Mouse (Mus musculus) liver, postnatal 0 days (tissue): ENCODE data around the gene Gm4553. TPM values are rescaled to one million over a fixed set of nuclear protein-coding genes. Genes with fewer than 3 reads are reported as not detected.
"Not testable (repeated sequence)": the region's sequence is repeated elsewhere in the genome, so short reads cannot be mapped to it uniquely, and the experiment has no call there.

Source experiments
- ATAC-seq: fragments of 200-750 bp; cut with Nextera tagmentation; 2 replicates; pipeline ENCODE4 v1.8.0; 2017; ENCODE audit warnings: mild to moderate bottlenecking, moderate library complexity
- DNase-seq: peaks from one replicate; pipeline ENCODE4 v3.0.0-alpha.2; 2016
- H3K27ac ChIP-seq: fragments of 300-500 bp; sonication (generic); 2 replicates; pipeline ENCODE4 v1.5.1; 2014; ENCODE audit warnings: antibody characterized with exemption, moderate library complexity, mild to moderate bottlenecking, low read depth
- H3K27me3 ChIP-seq: fragments of 300-500 bp; sonication (generic); 2 replicates; pipeline ENCODE4 v1.6.1; 2014; ENCODE audit warnings: low read length, control low read depth, mixed read lengths; ENCODE audit not compliant: insufficient read depth
- H3K36me3 ChIP-seq: fragments of 300-500 bp; sonication (generic); replicated peaks from 2 replicates; pipeline ENCODE4 v1.6.1; 2014; ENCODE audit warnings: mild to moderate bottlenecking, control low read depth, low read length, moderate library complexity, mixed read lengths; ENCODE audit not compliant: insufficient read depth
- H3K4me1 ChIP-seq: fragments of 300-500 bp; sonication (generic); 2 replicates; pipeline ENCODE4 v1.6.1; 2014; ENCODE audit warnings: antibody characterized with exemption, mild to moderate bottlenecking, control low read depth; ENCODE audit not compliant: insufficient read depth
- H3K4me2 ChIP-seq: fragments of 300-500 bp; sonication (generic); 2 replicates; pipeline ENCODE4 v1.6.1; 2014; ENCODE audit warnings: low read depth, mild to moderate bottlenecking, low read length, moderate library complexity, mixed read lengths
- H3K4me3 ChIP-seq: fragments of 300-500 bp; sonication (generic); 2 replicates; pipeline ENCODE4 v1.5.1; 2014; ENCODE audit warnings: low read depth, low read length
- H3K9ac ChIP-seq: fragments of 300-500 bp; sonication (generic); replicated peaks from 2 replicates; pipeline ENCODE4 v1.6.1; 2014; ENCODE audit warnings: mild to moderate bottlenecking, moderate library complexity
- H3K9me3 ChIP-seq: fragments of 300-500 bp; sonication (generic); 2 replicates; pipeline ENCODE4 v1.6.1; 2016; ENCODE audit warnings: mild to moderate bottlenecking, control low read depth, low read length, mixed read lengths
- CTCF ChIP-seq: sonication (generic); IDR thresholded peaks from 2 replicates; pipeline ENCODE4 v1.5.1; 2016; ENCODE audit warnings: antibody characterized with exemption, low read depth
- EP300 ChIP-seq: IDR thresholded peaks from 2 replicates; pipeline ENCODE4 v1.6.1; 2016; ENCODE audit warnings: antibody characterized with exemption, low read depth, mild to moderate bottlenecking
- WGBS: fragments of 180-500 bp; shearing (Covaris S2); extraction: QIAGEN DNeasy Blood & Tissue Kit; methylation state at CpG from one replicate; pipeline ENCODE4 v1.1.7; 2014; ENCODE audit not compliant: insufficient replicate concordance; 5-methylcytosine and 5-hydroxymethylcytosine counted together
- polyA plus RNA-seq: library from polyadenylated mRNA; unstranded; fragments of >200 nt; fragmentation: Nextera tagmentation; extraction: Ambion mirVana; gene quantifications from 2 replicates; pipeline ENCODE4 v1.2.1, GENCODE M21; 2015

The Gm4553 gene
- polyA plus RNA-seq = not detected in 2 replicates

DNA sequence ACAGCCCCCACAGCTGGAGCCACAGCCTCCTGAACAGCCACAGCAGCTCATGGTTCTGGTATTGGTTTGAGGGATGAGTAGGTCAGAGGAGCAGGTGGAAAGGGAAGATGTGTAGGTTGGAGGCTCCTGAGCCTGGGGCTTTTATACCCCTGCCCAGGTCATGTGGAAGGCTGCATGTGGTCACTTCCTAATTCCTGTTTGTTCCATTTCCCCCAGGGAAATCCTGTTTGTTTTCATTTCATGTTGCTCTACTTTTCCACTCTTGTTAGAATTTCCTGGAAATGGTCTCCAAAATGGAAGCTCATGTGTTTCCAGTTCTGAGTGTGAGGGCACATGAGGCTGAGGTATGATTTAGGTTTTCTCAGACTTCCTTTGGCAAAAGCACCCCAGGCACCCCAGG is at the start of gene Gm4553:
Gene Gm4553, minus strand, starts transcription at position 101 of the 400 bp plus-strand sequence.
- not testable (repeated sequence) for ATAC-seq, DNase-seq, H3K36me3 ChIP-seq

DNA sequence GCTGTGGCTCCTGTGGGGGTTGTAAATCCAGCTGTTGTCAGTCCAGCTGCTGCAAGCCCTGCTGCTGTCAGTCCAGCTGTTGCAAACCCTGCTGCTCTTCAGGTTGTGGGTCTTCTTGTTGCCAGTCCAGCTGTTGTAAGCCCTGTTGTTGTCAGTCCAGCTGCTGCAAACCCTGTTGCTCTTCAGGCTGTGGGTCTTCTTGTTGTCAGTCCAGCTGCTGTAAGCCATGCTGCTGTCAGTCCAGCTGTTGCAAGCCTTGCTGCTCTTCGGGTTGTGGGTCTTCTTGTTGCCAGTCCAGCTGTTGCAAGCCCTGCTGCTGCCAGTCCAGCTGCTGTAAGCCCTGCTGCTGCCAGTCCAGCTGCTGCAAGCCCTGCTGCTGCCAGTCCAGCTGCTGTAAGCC is 46.6 kb upstream of the Gm4553 start:
- 57% methylated on average over 1 of the region's 1 CpGs for WGBS
- H3K36me3 ChIP-seq, ATAC-seq: not testable (repeated sequence)

More for the DNA sequence above, at the start of gene Gm4553:
- H3K4me2 ChIP-seq, H3K9me3 ChIP-seq, H3K27me3 ChIP-seq, H3K27ac ChIP-seq, H3K4me1 ChIP-seq, H3K4me3 ChIP-seq, H3K9ac ChIP-seq: not testable (repeated sequence)

GRCm38 (mm10) chr7:142211559-142211958 is 46.0 kb upstream of the Gm4553 start, which contains the start of gene Gm7579:
Gene Gm7579 (plus strand): TSS chr7:142211859.
- TF ChIP-seq CTCF = no peak
- ATAC-seq = no peak
- no peaks in the 10 kb centered on the region for H3K4me1 ChIP-seq
- 56% methylated on average over 1 of the region's 1 CpGs for WGBS
- no peaks in the 10 kb centered on the region for H3K36me3 ChIP-seq
- H3K27me3 ChIP-seq = no peaks in the 10 kb centered on the region
- H3K4me3 ChIP-seq = no peak within 1 kb of the TSS
- H3K4me2 ChIP-seq = no peak within 1 kb of the TSS
- no peaks in the 10 kb centered on the region for H3K9me3 ChIP-seq
- no peak for DNase-seq
- H3K9ac ChIP-seq = no peak within 1 kb of the TSS
- no peak within 1 kb of the TSS for H3K27ac ChIP-seq

More for the DNA sequence above, 46.6 kb upstream of the Gm4553 start:
- H3K4me3 ChIP-seq, H3K9me3 ChIP-seq, H3K4me2 ChIP-seq, H3K27ac ChIP-seq, DNase-seq, H3K4me1 ChIP-seq, H3K9ac ChIP-seq, H3K27me3 ChIP-seq: not testable (repeated sequence)

DNA sequence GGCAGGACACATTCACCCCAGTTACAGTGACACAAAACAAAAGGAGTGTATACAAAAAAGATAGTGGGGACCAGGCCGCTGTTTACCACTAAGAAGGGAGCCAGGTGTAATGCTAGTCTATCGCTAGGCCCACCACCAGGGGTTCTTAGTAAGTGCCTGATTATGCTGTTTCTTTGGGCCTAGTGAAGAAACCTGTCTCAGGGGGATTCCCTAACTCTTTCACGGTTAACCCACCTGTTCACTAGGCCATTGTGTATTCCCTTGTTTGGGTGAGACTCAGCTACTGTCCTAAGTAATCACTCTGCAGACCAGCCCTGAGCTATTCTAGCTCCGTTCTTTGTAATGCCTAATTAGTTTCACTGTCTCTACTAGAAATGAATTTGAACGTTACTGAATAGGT is 41.4 kb upstream of the Gm4553 start:
- not testable (repeated sequence) for H3K27ac ChIP-seq, DNase-seq, H3K36me3 ChIP-seq, H3K4me2 ChIP-seq, H3K9ac ChIP-seq, H3K4me1 ChIP-seq, H3K9me3 ChIP-seq, H3K4me3 ChIP-seq, H3K27me3 ChIP-seq, ATAC-seq
- WGBS = 79% methylated on average over 5 of the region's 5 CpGs

GRCm38 (mm10) chr7:142205488-142205887 is 39.9 kb upstream of the Gm4553 start:
- Histone ChIP-seq H3K27ac (no peak overlapping the region), H3K9me3 (no peaks in the 10 kb centered on the region), H3K9ac (no peak overlapping the region), H3K36me3 (no peaks in the 10 kb centered on the region), H3K4me2 (no peak overlapping the region), H3K4me3 (no peak overlapping the region), H3K27me3 (no peaks in the 10 kb centered on the region), H3K4me1 (no peaks in the 10 kb centered on the region)
- TF ChIP-seq CTCF = no peak
- TF ChIP-seq EP300 = no peak
- no peak for ATAC-seq
- no peak for DNase-seq

GRCm38 (mm10) chr7:142201064-142201463 is 35.5 kb upstream of the Gm4553 start, which contains the start of gene Krtap5-3:
Gene Krtap5-3 (plus strand): TSS chr7:142201364.
- DNase-seq (no peak), ATAC-seq (no peak)
- Histone ChIP-seq H3K4me2 (no peak within 1 kb of the TSS), H3K27ac (no peak within 1 kb of the TSS), H3K9ac (no peak within 1 kb of the TSS), H3K36me3 (no peaks in the 10 kb centered on the region), H3K27me3 (no peaks in the 10 kb centered on the region), H3K9me3 (no peaks in the 10 kb centered on the region), H3K4me1 (no peaks in the 10 kb centered on the region), H3K4me3 (no peak within 1 kb of the TSS)
- 38% methylated on average over 1 of the region's 1 CpGs for WGBS
- no peak for TF ChIP-seq CTCF
- TF ChIP-seq EP300 = no peak

- no peaks in the 10 kb centered on the region for H3K27me3 ChIP-seq
- no peak overlapping the region for H3K27ac ChIP-seq
- no peak overlapping the region for H3K9ac ChIP-seq
- H3K9me3 ChIP-seq = no peaks in the 10 kb centered on the region
- WGBS = 63% methylated on average over 2 of the region's 2 CpGs
- H3K4me3 ChIP-seq = no peak overlapping the region
- TF ChIP-seq EP300 = no peak
- TF ChIP-seq CTCF = no peak
- no peaks in the 10 kb centered on the region for H3K36me3 ChIP-seq
- H3K4me2 ChIP-seq = no peak overlapping the region
- no peaks in the 10 kb centered on the region for H3K4me1 ChIP-seq
- DNase-seq (no peak), ATAC-seq (no peak)
Observed at GRCm38 (mm10) chr7:142198748-142199147, 33.2 kb upstream of the Gm4553 start.
